Mouse (Mus musculus) heart, embryonic 12.5 days (tissue): ENCODE measurements around the gene Hdgf. TPM values are rescaled to one million over a fixed set of nuclear protein-coding genes. Genes with fewer than 3 reads are reported as not detected.
A peak's percentile ranks its signal among the peaks of the same experiment; 100 is the strongest.
"Not testable (repeated sequence)": the region's sequence is repeated elsewhere in the genome, so short reads cannot be mapped to it uniquely, and the experiment has no call there.

Experiments
- ATAC-seq: fragments of 200-750 bp; cut with Nextera tagmentation; 2 replicates; pipeline ENCODE4 v1.8.0; 2017; ENCODE audit warnings: moderate TSS enrichment, moderate library complexity; ENCODE audit not compliant: insufficient number of reproducible peaks, low FRiP score
- H3K27ac ChIP-seq: fragments of 300-500 bp; sonication (generic); 2 replicates; pipeline ENCODE4 v1.5.1; 2016; ENCODE audit warnings: mild to moderate bottlenecking, moderate library complexity; ENCODE audit not compliant: poor library complexity, severe bottlenecking
- H3K27me3 ChIP-seq: fragments of 300-500 bp; sonication (generic); replicated peaks from 2 replicates; pipeline ENCODE4 v1.6.1; 2016; ENCODE audit warnings: mild to moderate bottlenecking, moderate library complexity
- H3K36me3 ChIP-seq: fragments of 300-500 bp; sonication (generic); 2 replicates; pipeline ENCODE4 v1.6.1; 2016; ENCODE audit warnings: mild to moderate bottlenecking, moderate library complexity
- H3K4me1 ChIP-seq: fragments of 300-500 bp; sonication (generic); replicated peaks from 2 replicates; pipeline ENCODE4 v1.6.1; 2016; ENCODE audit warnings: mild to moderate bottlenecking
- H3K4me2 ChIP-seq: fragments of 300-500 bp; sonication (generic); 2 replicates; pipeline ENCODE4 v1.6.1; 2016; ENCODE audit warnings: mild to moderate bottlenecking, moderate library complexity
- H3K4me3 ChIP-seq: fragments of 300-500 bp; sonication (generic); 2 replicates; pipeline ENCODE4 v1.5.1; 2016; ENCODE audit warnings: mild to moderate bottlenecking
- H3K9ac ChIP-seq: fragments of 300-500 bp; sonication (generic); 2 replicates; pipeline ENCODE4 v1.6.1; 2016; ENCODE audit warnings: mild to moderate bottlenecking, moderate library complexity
- H3K9me3 ChIP-seq: fragments of 300-500 bp; sonication (generic); replicated peaks from 2 replicates; pipeline ENCODE4 v1.6.1; 2016; ENCODE audit warnings: mild to moderate bottlenecking, moderate library complexity
- WGBS: fragments of 180-500 bp; shearing (Covaris S2); methylation state at CpG from one replicate; pipeline ENCODE4 v1.1.7; 2016; 5-methylcytosine and 5-hydroxymethylcytosine counted together
- polyA plus RNA-seq: library from polyadenylated mRNA; unstranded; fragments of >200 nt; fragmentation: Nextera tagmentation; extraction: Ambion mirVana; gene quantifications from 2 replicates; pipeline ENCODE4 v1.2.1, GENCODE M21; 2016

The Hdgf gene
- 175 and 177 TPM in 2 replicates for polyA plus RNA-seq

DNA sequence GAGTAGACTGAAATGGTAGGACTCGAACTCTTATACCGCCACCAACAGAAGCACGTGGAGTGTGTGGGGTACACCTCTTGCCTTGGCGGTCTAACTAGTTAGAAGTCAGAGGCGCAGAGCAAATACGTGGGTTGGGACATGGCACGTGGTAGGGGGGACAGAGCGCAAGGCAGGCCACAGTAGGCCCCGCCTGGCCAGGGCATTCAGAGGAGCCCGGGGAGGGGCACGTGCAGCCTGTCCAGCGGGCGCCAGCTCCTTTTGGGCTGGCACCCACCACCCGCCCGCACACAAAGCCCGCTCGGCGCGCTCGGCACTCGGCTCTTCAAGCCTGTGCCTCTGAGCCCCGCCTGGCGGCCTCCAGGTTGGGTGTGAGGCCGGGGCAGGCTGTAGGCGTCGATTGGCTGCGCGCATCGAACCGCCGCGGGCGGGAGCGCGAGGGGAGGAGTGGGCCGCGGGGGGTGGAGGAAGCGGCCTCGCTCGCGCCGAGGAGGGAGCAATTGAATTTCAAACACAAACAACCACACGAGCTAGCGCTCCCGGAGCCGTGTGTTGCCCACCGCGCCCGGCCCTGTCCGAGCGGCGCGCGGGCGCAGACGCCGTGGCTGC, at the start of gene Hdgf:
Gene Hdgf, plus strand, starts transcription at position 442 of the 606 bp plus-strand sequence.
- Histone ChIP-seq H3K4me1 (peaks cover 43% of the 10 kb centered on the region), H3K4me3 (peak within 1 kb of the TSS; percentile 74), H3K27me3 (no peaks in the 10 kb centered on the region), H3K9me3 (no peaks in the 10 kb centered on the region), H3K27ac (peak within 1 kb of the TSS; percentile 95), H3K9ac (peak within 1 kb of the TSS; percentile 95), H3K36me3 (no peaks in the 10 kb centered on the region), H3K4me2 (peak within 1 kb of the TSS; percentile 94)
- ATAC-seq = peak; percentile 91
- WGBS = 2% methylated on average over 57 of the region's 57 CpGs

DNA sequence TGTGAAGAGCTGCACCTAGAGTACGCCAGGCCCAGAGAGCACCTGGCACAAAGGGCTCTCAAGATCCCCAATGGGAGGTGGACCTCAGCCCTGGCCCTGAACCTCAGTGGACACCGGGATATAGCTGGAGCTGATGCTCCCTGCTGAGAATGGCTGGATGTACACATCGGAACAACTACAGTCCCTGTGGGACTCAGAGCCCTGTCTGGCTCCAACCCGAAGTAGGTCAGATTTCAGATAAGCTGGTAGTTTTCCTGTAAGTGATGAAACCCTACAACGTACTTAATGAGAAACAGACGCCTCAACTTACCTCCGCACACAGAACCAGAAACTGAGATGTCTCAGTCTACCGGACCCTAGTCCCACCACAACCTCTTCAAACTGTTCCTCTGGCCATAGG, 48.5 kb upstream of the Hdgf start:
- H3K27ac ChIP-seq = no peak overlapping the region
- H3K36me3 ChIP-seq = peaks cover 66% of the 10 kb centered on the region
- WGBS = 76% methylated on average over 8 of the region's 8 CpGs
- no peaks in the 10 kb centered on the region for H3K9me3 ChIP-seq
- no peak for ATAC-seq
- H3K4me3 ChIP-seq = no peak overlapping the region
- no peaks in the 10 kb centered on the region for H3K27me3 ChIP-seq
- H3K4me2 ChIP-seq = no peak overlapping the region
- H3K9ac ChIP-seq = no peak overlapping the region
- H3K4me1 ChIP-seq = no peaks in the 10 kb centered on the region

DNA sequence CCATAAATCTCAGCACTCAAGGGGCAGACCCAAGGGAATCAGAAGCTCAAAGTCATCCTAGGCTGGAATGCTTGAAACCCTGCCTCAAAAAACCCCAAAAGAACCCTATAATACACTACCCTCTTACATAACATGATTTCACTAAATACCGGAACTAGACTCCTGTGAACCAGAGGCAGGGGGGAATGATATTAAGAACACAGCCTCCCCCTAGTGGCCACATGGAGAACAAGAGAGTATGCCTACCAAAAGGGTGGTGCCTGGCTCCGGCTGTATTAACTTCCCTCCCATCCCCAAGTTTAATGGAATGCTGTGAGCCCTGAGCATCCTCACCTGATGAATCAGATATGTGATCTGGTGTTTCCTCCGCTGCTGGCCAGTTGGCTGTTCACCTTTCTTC, 46.3 kb upstream of the Hdgf start:
- WGBS = 36% methylated on average over 3 of the region's 3 CpGs
- ATAC-seq = no peak
- no peaks in the 10 kb centered on the region for H3K9me3 ChIP-seq

GRCm38 (mm10) chr3:87864111-87864510, 42.0 kb upstream of the Hdgf start:
- not testable (repeated sequence) for H3K4me2 ChIP-seq, ATAC-seq, H3K27ac ChIP-seq, H3K9me3 ChIP-seq, H3K4me1 ChIP-seq, H3K4me3 ChIP-seq, H3K27me3 ChIP-seq, H3K9ac ChIP-seq
- peaks cover 92% of the 10 kb centered on the region for H3K36me3 ChIP-seq
- 83% methylated on average over 4 of the region's 4 CpGs for WGBS

More for the DNA sequence above, 46.3 kb upstream of the Hdgf start:
- no peaks in the 10 kb centered on the region for H3K27me3 ChIP-seq
- H3K36me3 ChIP-seq = peaks cover 84% of the 10 kb centered on the region
- H3K4me3 ChIP-seq = no peak overlapping the region
- no peak overlapping the region for H3K4me2 ChIP-seq
- H3K4me1 ChIP-seq = no peaks in the 10 kb centered on the region
- H3K27ac ChIP-seq = no peak overlapping the region
- H3K9ac ChIP-seq = no peak overlapping the region

- H3K4me1 ChIP-seq = peaks cover 13% of the 10 kb centered on the region
- no peaks in the 10 kb centered on the region for H3K9me3 ChIP-seq
- H3K9ac ChIP-seq = no peak overlapping the region
- whole genome bisulfite sequencing = 54% methylated on average over 4 of the region's 4 CpGs
- 0 out of 2 replicates have a peak, but pooled peaks have one; percentile 25 for ATAC-seq
- H3K27me3 ChIP-seq = no peaks in the 10 kb centered on the region
- peaks cover 41% of the 10 kb centered on the region for H3K36me3 ChIP-seq
- no peak overlapping the region for H3K4me3 ChIP-seq
- H3K4me2 ChIP-seq = no peak overlapping the region
- H3K27ac ChIP-seq = no peak overlapping the region
These were observed 28.4 kb upstream of the Hdgf start for GRCm38 (mm10) chr3:87877730-87878129.

- peaks cover 5% of the 10 kb centered on the region for H3K9me3 ChIP-seq
- WGBS = 3% methylated on average over 3 of the region's 3 CpGs
- H3K4me1 ChIP-seq = peaks cover 20% of the 10 kb centered on the region
- H3K27me3 ChIP-seq = no peaks in the 10 kb centered on the region
- peak overlapping the region; percentile 94 for H3K9ac ChIP-seq
- peak overlapping the region; percentile 95 for H3K4me3 ChIP-seq
- no peak for ATAC-seq
- H3K4me2 ChIP-seq = peak overlapping the region; percentile 96
- peak overlapping the region; percentile 92 for H3K27ac ChIP-seq
- peaks cover 23% of the 10 kb centered on the region for H3K36me3 ChIP-seq
These were observed 21.8 kb upstream of the Hdgf start for GRCm38 (mm10) chr3:87884291-87884690.

DNA sequence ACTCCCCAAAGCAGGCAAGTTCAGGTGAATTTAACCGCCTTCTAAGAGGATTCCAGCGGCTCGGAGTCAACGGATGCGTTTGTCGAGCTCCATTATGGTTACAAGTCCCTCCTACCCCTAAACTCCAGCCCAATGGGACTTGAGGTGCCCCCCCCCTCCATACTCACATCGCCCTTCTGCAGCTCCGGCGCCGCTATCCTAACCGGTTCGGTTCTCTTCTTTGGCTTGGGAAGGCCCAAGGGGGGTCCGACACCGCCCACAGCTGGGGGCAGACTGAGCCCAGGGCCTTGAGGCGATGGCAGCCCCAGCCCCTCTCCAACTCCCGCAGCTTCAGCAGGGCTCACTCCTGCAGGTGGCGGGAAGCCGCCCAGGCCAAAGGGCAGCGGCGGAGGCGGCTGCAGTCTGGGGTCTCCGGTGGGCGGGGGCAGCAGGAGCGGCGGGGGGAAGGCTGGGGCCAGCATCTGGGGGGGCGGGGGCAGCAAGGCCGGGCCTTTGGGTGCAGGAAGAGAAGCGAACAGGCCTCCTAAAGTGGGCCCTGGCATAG, 21.3 kb upstream of the Hdgf start:
- Histone ChIP-seq H3K4me3 (peak overlapping the region; percentile 95), H3K9me3 (peaks cover 6% of the 10 kb centered on the region), H3K27me3 (no peaks in the 10 kb centered on the region), H3K36me3 (peaks cover 22% of the 10 kb centered on the region), H3K27ac (peak overlapping the region; percentile 92), H3K4me1 (peaks cover 20% of the 10 kb centered on the region), H3K4me2 (peak overlapping the region; percentile 96), H3K9ac (peak overlapping the region; percentile 94)
- peak; percentile 31 for ATAC-seq
- 0% methylated on average over 24 of the region's 28 CpGs for WGBS

GRCm38 (mm10) chr3:87885281-87886003, 20.7 kb upstream of the Hdgf start, which contains the start of gene Prcc:
Gene Prcc (minus strand): TSS chr3:87885608.
- WGBS = under 1% methylated on average over 33 of the region's 33 CpGs
- H3K9ac ChIP-seq = peak within 1 kb of the TSS; percentile 94

DNA sequence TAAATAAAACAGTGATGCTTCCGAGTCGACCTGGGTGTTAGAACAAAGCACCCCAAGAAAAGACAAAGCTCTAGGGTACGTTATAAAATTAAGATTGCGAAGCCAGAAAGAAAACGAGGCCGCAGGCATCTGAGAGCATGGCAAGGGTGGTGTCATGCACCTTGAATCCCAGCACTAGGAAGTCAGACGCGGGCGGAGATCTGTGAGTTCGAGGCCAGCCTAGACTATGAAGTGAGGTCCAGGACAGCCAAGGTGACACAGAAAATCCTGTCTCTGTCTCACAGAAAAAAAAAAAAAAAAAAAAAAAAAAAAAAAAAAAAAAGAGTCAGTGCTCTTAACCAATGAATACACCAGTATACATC, 20.1 kb upstream of the Hdgf start:
- H3K4me2 ChIP-seq = peak overlapping the region; percentile 57
- no peak for ATAC-seq
- H3K27me3 ChIP-seq = no peaks in the 10 kb centered on the region
- 6% methylated on average over 10 of the region's 10 CpGs for WGBS
- no peak overlapping the region for H3K27ac ChIP-seq
- no peak overlapping the region; the same call in 1 of the 2 replicates for H3K9ac ChIP-seq
- peaks cover 6% of the 10 kb centered on the region for H3K9me3 ChIP-seq
- H3K36me3 ChIP-seq = peaks cover 12% of the 10 kb centered on the region
- H3K4me3 ChIP-seq = peak overlapping the region; percentile 95
- peaks cover 20% of the 10 kb centered on the region for H3K4me1 ChIP-seq

More at GRCm38 (mm10) chr3:87885281-87886003, 20.7 kb upstream of the Hdgf start, which contains the start of gene Prcc:
- Histone ChIP-seq H3K4me1 (peaks cover 20% of the 10 kb centered on the region), H3K27me3 (no peaks in the 10 kb centered on the region), H3K9me3 (peaks cover 6% of the 10 kb centered on the region), H3K4me2 (peak within 1 kb of the TSS; percentile 96), H3K36me3 (peaks cover 15% of the 10 kb centered on the region), H3K4me3 (peak within 1 kb of the TSS; percentile 95), H3K27ac (peak within 1 kb of the TSS; percentile 92)
- peak; percentile 96 for ATAC-seq

- Histone ChIP-seq H3K4me2 (peak overlapping the region; percentile 57), H3K9ac (no peak overlapping the region), H3K9me3 (peaks cover 6% of the 10 kb centered on the region), H3K4me3 (peak overlapping the region; percentile 95; the same call in 1 of the 2 replicates), H3K27me3 (no peaks in the 10 kb centered on the region), H3K4me1 (peaks cover 20% of the 10 kb centered on the region), H3K36me3 (peaks cover 7% of the 10 kb centered on the region), H3K27ac (no peak overlapping the region)
- ATAC-seq = no peak
- 87% methylated on average over 6 of the region's 6 CpGs for WGBS
These were observed 19.7 kb upstream of the Hdgf start for GRCm38 (mm10) chr3:87886416-87886815.

GRCm38 (mm10) chr3:87887400-87887799, 18.7 kb upstream of the Hdgf start:
- H3K27ac ChIP-seq, H3K9ac ChIP-seq, ATAC-seq, H3K4me3 ChIP-seq, H3K36me3 ChIP-seq, H3K27me3 ChIP-seq, H3K9me3 ChIP-seq, H3K4me2 ChIP-seq: not testable (repeated sequence)
- WGBS = 80% methylated on average over 4 of the region's 4 CpGs
- H3K4me1 ChIP-seq = peaks cover 18% of the 10 kb centered on the region
